Mouse (Mus musculus) heart, embryonic 15.5 days (tissue): ENCODE results near the gene Itga3. TPM values are rescaled to one million over a fixed set of nuclear protein-coding genes. Genes with fewer than 3 reads are reported as not detected.
A peak's percentile ranks its signal among the peaks of the same experiment; 100 is the strongest.

Experiments used
- ATAC-seq: fragments of 200-750 bp; cut with Nextera tagmentation; replicated peaks from 2 replicates; pipeline ENCODE4 v1.8.0; 2017; ENCODE audit warnings: low read depth, moderate TSS enrichment; ENCODE audit not compliant: insufficient number of reproducible peaks, insufficient read depth, low FRiP score
- H3K27ac ChIP-seq: fragments of 300-500 bp; sonication (generic); 2 replicates; pipeline ENCODE4 v1.5.1; 2015; ENCODE audit warnings: mild to moderate bottlenecking, inconsistent platforms
- H3K27me3 ChIP-seq: fragments of 300-500 bp; sonication (generic); 2 replicates; pipeline ENCODE4 v1.6.1; 2015; ENCODE audit warnings: inconsistent platforms
- H3K36me3 ChIP-seq: fragments of 300-500 bp; sonication (generic); 2 replicates; pipeline ENCODE4 v1.6.1; 2015; ENCODE audit warnings: mild to moderate bottlenecking, inconsistent platforms
- H3K4me1 ChIP-seq: fragments of 300-500 bp; sonication (generic); replicated peaks from 2 replicates; pipeline ENCODE4 v1.6.1; 2015; ENCODE audit warnings: inconsistent platforms
- H3K4me2 ChIP-seq: fragments of 300-500 bp; sonication (generic); 2 replicates; pipeline ENCODE4 v1.6.1; 2015; ENCODE audit warnings: inconsistent platforms, mild to moderate bottlenecking, moderate library complexity
- H3K4me3 ChIP-seq: fragments of 300-500 bp; sonication (generic); 2 replicates; pipeline ENCODE4 v1.5.1; 2015; ENCODE audit warnings: mild to moderate bottlenecking, inconsistent platforms
- H3K9ac ChIP-seq: fragments of 300-500 bp; sonication (generic); 2 replicates; pipeline ENCODE4 v1.6.1; 2015; ENCODE audit warnings: mild to moderate bottlenecking, inconsistent platforms
- H3K9me3 ChIP-seq: fragments of 300-500 bp; sonication (generic); replicated peaks from 2 replicates; pipeline ENCODE4 v1.6.1; 2016; ENCODE audit warnings: inconsistent platforms
- WGBS: fragments of 180-500 bp; shearing (Covaris S2); methylation state at CpG from one replicate; pipeline ENCODE4 v1.1.7; 2015; ENCODE audit warnings: mixed read lengths; 5-methylcytosine and 5-hydroxymethylcytosine counted together
- polyA plus RNA-seq: library from polyadenylated mRNA; unstranded; fragments of >200 nt; fragmentation: Nextera tagmentation; extraction: Ambion mirVana; gene quantifications from 2 replicates; pipeline ENCODE4 v1.2.1, GENCODE M21; 2015

The Itga3 gene
- polyA plus RNA-seq, 1 experiment from 2014 or later = 9.7 TPM

DNA sequence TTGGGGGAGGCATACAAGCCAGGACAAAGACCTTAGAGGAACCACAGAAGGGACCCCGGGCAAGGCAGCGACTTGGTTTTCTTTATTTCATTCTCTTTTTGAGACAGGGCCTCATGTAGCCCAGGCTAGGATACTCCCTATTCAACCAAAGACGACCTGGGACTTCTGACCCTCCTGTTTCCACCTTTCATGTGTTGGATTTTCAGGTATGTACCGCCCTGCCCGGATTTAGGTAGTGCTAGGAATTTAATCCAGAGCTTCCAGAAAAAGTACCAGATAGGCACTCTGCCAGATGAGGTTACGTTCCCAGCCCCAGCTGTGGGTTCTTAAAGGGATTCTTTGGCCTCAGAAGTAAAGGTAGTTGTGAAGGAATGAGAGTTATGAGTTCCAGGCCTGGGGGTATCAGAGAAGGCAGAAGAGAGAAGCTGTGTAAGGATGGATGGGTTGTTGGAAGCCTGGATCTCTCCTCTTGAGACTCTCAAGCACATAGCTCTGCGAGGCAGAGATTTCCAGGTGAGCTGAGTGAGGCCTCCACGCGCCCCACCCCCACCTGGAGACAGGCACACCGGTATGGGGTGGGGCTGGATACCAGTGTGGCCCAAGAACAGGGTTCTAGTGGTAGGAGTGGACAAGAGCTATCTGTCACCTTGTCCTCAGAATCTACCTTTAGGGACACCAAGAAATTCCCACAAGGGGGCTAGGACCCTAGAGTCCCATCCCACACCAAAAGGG is 7.2 kb downstream of the Itga3 start:
- no peak overlapping the region for H3K9ac ChIP-seq
- H3K27me3 ChIP-seq = no peaks in the 10 kb centered on the region
- WGBS = 75% methylated on average over 10 of the region's 10 CpGs
- peaks cover 58% of the 10 kb centered on the region for H3K4me1 ChIP-seq
- H3K4me2 ChIP-seq = no peak overlapping the region
- peaks cover 15% of the 10 kb centered on the region; the same call in 1 of the 2 replicates for H3K36me3 ChIP-seq
- H3K9me3 ChIP-seq = no peaks in the 10 kb centered on the region
- no peak for ATAC-seq
- H3K27ac ChIP-seq = peak overlapping the region; percentile 86
- H3K4me3 ChIP-seq = no peak overlapping the region

DNA sequence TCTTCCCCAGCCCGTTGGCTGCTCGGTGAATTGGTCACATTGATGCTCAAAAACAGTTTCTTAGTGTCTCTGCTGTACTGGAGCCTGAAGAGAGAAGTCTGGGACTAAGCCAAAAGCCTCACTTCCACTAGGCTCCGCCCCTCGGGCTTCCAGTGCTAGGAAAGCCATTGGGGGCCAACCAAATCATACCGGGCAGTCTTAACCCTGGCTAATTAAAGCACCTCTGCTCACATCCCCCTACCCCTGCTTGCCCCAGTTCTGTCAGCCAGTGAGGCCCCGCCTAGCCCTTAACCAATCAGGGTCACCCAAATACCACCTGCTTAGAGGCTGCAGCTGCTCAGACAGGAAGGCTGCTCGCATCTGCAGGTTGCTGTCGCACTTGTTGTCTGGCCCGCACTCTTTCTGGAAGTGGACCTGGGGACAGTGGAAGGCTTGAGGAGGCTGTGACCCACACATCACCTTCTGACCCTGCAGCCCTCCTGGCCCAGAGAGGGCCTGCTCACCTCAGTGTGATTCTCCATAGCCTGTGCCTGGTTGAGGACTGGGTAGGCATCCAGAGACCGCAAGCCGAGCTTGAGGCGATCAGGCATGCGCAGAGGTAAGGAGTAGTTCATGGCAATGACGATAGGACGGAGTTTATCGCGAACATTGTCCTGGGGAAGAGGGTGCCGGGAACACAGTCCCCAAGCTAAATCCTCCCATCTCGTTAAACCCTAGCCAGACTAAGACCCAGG is 19.7 kb downstream of the Itga3 start:
- 45% methylated on average over 19 of the region's 19 CpGs for WGBS
- no peak for ATAC-seq
- H3K4me3 ChIP-seq = no peak overlapping the region

DNA sequence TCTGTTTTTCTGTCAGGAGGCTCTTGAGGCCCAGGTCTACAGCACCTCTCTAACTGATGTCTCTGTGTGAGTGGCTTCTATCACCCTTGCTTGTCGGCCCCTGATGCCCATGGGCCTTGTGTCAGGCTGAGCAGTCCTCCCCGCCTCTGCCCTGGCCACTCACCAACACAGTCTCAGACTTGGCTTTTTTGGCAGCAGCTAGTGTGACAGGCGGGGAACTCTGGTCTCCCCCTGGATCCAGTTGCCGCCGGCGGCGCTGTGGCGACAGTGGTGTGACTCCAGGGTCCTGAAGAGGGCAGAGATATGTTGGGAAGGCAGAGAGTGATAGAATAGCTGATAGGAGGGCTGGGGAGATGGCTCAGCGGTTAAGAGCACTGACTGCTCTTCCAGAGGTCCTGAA is 23.5 kb downstream of the Itga3 start:
- H3K36me3 ChIP-seq = peaks cover 37% of the 10 kb centered on the region; the same call in 1 of the 2 replicates
- peaks cover 5% of the 10 kb centered on the region for H3K4me1 ChIP-seq
- H3K4me3 ChIP-seq = no peak overlapping the region
- no peaks in the 10 kb centered on the region for H3K9me3 ChIP-seq
- no peaks in the 10 kb centered on the region for H3K27me3 ChIP-seq
- WGBS = 56% methylated on average over 9 of the region's 9 CpGs
- H3K9ac ChIP-seq = no peak overlapping the region
- H3K4me2 ChIP-seq = no peak overlapping the region
- H3K27ac ChIP-seq = no peak overlapping the region
- ATAC-seq = no peak

More for the DNA sequence above, 19.7 kb downstream of the Itga3 start:
- Histone ChIP-seq H3K36me3 (peaks cover 26% of the 10 kb centered on the region; the same call in 1 of the 2 replicates), H3K27me3 (no peaks in the 10 kb centered on the region), H3K4me2 (no peak overlapping the region), H3K9me3 (no peaks in the 10 kb centered on the region), H3K9ac (no peak overlapping the region), H3K4me1 (peaks cover 6% of the 10 kb centered on the region), H3K27ac (no peak overlapping the region)

DNA sequence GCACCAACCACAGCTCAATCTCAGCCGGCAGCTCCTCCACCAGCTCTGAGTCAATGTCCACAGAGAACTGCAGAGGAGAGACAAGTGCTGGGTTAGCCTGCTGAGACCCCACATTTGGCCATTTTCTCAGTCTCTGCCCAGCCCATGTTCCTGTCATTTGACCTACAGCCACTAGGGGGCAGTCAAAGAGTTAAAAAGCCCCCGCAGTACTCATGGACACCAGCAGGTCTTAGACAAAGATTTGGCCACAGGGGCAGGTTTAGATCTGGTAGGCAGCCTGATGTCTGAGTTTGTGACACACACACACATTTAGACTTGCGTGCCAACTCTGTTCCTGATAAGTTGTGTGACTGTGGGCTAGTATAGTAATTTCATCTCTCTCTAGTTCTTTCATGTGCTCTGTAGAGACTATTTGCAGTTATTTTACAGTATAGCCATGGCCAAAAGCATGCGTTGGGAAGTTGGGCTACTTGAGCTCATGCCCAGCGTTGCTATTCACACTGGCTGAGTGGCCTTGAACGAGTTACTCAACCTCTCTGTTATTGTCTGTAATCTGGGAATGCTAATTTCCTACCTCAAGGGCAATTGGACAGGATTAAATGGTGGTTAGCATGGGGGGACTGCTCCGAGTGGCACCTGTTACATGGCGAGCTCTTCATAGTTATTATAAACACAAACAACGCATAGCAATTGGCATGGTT is 29.5 kb downstream of the Itga3 start:
- ATAC-seq = 0 out of 2 replicates have a peak, but pooled peaks have one; percentile 7
- Histone ChIP-seq H3K27ac (no peak overlapping the region), H3K27me3 (no peaks in the 10 kb centered on the region), H3K9ac (no peak overlapping the region), H3K4me2 (no peak overlapping the region), H3K9me3 (no peaks in the 10 kb centered on the region), H3K4me1 (no peaks in the 10 kb centered on the region), H3K36me3 (peaks cover 21% of the 10 kb centered on the region; the same call in 1 of the 2 replicates), H3K4me3 (no peak overlapping the region)
- 56% methylated on average over 9 of the region's 9 CpGs for WGBS

DNA sequence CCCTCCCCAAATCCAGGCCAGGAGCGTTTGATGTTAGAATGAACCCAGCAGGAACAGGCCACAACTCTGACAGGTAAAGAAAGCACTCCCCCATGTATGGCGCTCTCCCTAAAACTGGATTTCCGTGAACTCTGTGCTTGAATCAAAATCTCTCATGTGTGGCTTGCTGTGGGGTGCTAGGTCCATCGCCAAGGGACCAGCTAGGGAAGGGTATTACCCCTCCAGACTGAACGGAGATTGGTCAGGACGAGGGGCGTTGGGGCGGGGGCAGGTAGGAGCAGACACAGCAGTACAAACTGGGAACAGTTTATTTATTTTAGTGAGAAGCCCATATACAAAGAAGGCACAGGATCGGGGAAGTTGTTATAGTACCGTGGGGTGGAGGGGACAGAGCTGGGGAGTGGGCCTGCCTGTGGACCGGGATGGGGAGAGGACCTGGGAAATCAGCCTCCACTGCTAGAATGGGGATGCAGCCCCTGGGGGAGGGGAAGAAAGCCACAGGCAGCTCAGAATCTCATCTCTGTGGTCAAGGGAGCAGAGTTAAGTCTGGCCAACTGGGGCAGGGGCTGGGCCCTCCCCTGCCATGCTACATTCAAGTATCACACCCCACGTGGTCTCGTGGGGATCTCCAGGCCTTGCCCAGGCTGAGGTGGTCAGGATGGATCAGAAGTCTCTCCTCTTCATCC is 32.3 kb downstream of the Itga3 start:
- no peak overlapping the region for H3K4me3 ChIP-seq
- peaks cover 17% of the 10 kb centered on the region for H3K4me1 ChIP-seq
- H3K9ac ChIP-seq = no peak overlapping the region
- peaks cover 6% of the 10 kb centered on the region; the same call in 1 of the 2 replicates for H3K36me3 ChIP-seq
- no peaks in the 10 kb centered on the region for H3K9me3 ChIP-seq
- no peak for ATAC-seq
- H3K4me2 ChIP-seq = no peak overlapping the region
- 64% methylated on average over 12 of the region's 13 CpGs for WGBS
- no peak overlapping the region for H3K27ac ChIP-seq
- H3K27me3 ChIP-seq = no peaks in the 10 kb centered on the region

DNA sequence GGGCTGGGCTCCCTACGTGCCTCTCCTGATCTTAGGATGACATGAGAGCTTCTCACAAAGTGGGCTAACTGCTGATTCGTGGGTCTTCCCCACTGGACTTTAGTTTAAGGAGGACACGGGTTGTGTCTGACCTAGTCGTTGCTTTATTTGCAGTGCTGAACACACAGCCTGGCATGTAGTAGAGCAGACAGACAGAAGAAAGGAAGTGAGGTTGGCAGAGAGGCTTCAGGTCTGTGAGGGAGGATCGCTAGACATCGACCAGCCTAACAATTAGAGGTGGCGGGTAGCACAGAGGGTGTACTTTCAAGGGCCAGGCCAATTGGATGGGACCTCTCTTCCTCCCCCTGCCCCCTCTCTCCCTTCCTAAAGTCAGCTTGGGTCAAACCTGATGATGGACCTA is 33.0 kb downstream of the Itga3 start:
- H3K27ac ChIP-seq = no peak overlapping the region
- H3K4me1 ChIP-seq = peaks cover 17% of the 10 kb centered on the region
- peaks cover 10% of the 10 kb centered on the region for H3K36me3 ChIP-seq
- no peak for ATAC-seq
- no peak overlapping the region for H3K4me3 ChIP-seq
- H3K4me2 ChIP-seq = no peak overlapping the region
- 46% methylated on average over 7 of the region's 7 CpGs for WGBS
- no peaks in the 10 kb centered on the region for H3K9me3 ChIP-seq
- H3K27me3 ChIP-seq = no peaks in the 10 kb centered on the region
- H3K9ac ChIP-seq = no peak overlapping the region

DNA sequence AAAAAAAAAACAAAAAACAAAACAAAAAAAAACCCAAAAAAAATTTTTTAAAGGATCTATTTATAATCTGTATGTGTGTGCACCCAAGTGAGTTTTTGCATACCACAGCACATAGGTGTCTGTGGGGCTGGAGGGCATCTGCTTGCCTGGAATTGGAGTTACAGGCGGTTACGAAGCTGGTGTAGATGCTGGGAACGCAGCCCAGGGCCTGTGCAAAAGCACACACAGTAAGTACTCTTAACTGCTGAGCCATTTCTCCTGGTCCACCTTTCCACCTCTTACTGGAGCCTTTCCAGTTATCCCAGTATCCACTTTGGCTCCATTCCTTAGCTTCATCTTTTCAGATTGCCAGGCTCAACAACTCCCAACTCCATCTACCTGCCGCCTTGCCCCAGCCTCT is 33.5 kb downstream of the Itga3 start:
- ATAC-seq = no peak

DNA sequence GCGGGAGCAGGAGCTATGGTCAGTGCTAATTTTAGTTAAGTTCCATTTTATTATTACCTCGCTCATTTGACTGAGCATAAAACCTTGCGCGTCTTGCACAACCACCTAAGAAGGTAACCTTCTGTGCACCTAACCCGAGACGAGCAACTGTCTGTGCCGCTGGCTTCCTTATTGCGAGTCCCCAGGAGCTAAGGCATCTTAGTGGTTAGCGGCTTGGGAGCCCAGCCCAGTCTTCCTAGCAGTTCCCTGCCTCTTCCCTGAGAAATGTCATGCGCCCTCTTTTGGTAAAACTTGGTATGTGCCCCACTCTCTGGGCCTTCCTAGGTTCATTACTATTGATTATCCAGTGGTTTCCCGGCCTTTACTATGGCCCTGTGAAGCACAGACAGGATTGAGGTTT is 34.5 kb downstream of the Itga3 start:
- under 1% methylated on average over 11 of the region's 11 CpGs for WGBS
- Histone ChIP-seq H3K36me3 (peaks cover 23% of the 10 kb centered on the region), H3K4me1 (peaks cover 17% of the 10 kb centered on the region), H3K4me3 (peak overlapping the region; percentile 94), H3K9ac (peak overlapping the region; percentile 47), H3K27me3 (no peaks in the 10 kb centered on the region), H3K27ac (peak overlapping the region; percentile 67), H3K4me2 (peak overlapping the region; percentile 88), H3K9me3 (no peaks in the 10 kb centered on the region)
- ATAC-seq = no peak

More for the DNA sequence above, 33.5 kb downstream of the Itga3 start:
- Histone ChIP-seq H3K4me1 (peaks cover 17% of the 10 kb centered on the region), H3K9me3 (no peaks in the 10 kb centered on the region), H3K36me3 (peaks cover 14% of the 10 kb centered on the region), H3K4me2 (no peak overlapping the region), H3K9ac (no peak overlapping the region), H3K27ac (no peak overlapping the region), H3K27me3 (no peaks in the 10 kb centered on the region), H3K4me3 (no peak overlapping the region)
- 81% methylated on average over 4 of the region's 4 CpGs for WGBS

DNA sequence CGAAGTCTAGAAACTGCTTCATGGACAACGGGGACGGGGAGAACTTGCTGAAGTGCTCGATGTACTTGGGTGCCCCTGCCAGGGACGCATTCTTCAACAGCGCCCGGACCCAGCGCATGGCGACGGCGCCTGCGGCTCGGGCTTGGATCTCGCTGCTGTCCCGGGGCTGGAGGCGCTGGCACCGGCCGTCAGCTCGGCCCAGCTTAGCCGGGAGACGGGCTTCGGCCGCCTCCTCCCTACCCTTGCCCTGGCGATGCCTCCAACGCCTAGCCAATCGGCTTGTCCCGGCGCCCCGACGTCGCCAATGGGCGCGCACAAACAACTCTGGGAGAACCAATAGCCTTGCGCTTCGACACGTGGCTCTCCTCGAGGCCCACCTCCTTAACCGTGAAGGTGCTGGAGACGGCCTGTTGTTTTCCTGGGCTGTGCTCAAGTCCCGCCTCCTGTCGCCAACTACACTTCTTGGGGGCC is 35.4 kb downstream of the Itga3 start, which contains the start of gene Pdk2:
Gene Pdk2 (minus strand): TSS at position 216 of the 471 bp plus-strand sequence.
- Histone ChIP-seq H3K9ac (peak within 1 kb of the TSS; percentile 91), H3K27ac (peak within 1 kb of the TSS; percentile 91), H3K4me3 (peak within 1 kb of the TSS; percentile 94), H3K4me1 (peaks cover 17% of the 10 kb centered on the region), H3K27me3 (no peaks in the 10 kb centered on the region), H3K4me2 (peak within 1 kb of the TSS; percentile 88), H3K36me3 (peaks cover 32% of the 10 kb centered on the region), H3K9me3 (no peaks in the 10 kb centered on the region)
- ATAC-seq = peak; percentile 94
- under 1% methylated on average over 41 of the region's 41 CpGs for WGBS

DNA sequence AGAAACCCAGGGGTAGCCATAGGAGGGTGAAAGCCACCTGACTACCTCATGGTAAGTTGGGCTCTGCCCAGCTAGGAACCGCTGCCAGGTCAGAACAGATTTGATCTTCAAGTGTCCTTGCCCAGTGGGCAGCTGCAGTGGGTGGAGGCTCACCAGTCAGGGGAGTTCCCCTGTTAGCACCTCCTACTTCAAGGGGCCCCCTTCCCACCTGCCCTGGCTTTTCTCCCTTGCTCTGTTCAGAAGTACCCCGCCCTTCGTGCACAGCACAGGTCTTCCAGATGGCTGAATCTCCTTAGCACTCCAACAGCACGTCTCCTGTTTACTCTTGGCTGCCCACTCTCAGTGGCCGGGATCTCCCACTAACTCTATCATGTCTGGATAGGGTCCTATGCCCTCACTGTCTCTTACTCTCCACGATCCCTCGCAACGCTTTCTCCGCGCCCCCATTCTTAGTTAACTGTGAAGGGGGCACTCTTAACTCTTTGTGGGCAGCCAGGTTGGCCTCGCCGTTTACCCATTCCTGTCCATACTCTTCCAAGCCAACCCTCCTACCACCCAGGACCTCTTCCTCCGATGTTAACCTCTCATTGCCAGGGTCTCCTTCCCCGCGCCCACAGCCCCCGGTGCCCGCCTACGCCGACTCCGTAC is 36.0 kb downstream of the Itga3 start:
- H3K4me3 ChIP-seq = peak overlapping the region; percentile 94
- H3K4me1 ChIP-seq = peaks cover 17% of the 10 kb centered on the region
- no peaks in the 10 kb centered on the region for H3K27me3 ChIP-seq
- H3K9ac ChIP-seq = peak overlapping the region; percentile 91
- under 1% methylated on average over 20 of the region's 20 CpGs for WGBS
- ATAC-seq = peak; percentile 77
- peak overlapping the region; percentile 88 for H3K4me2 ChIP-seq
- peak overlapping the region; percentile 91 for H3K27ac ChIP-seq
- peaks cover 35% of the 10 kb centered on the region for H3K36me3 ChIP-seq
- H3K9me3 ChIP-seq = no peaks in the 10 kb centered on the region
